Mouse (Mus musculus) liver, embryonic 14.5 days (tissue): Measurements from ENCODE around the gene Gm1113. TPM values are rescaled to one million over a fixed set of nuclear protein-coding genes. Genes with fewer than 3 reads are reported as not detected.
A peak's percentile ranks its signal among the peaks of the same experiment; 100 is the strongest.

Experiments used
- ATAC-seq: fragments of 200-750 bp; cut with Nextera tagmentation; 2 replicates; pipeline ENCODE4 v1.8.0; 2017; ENCODE audit warnings: moderate number of reproducible peaks, mild to moderate bottlenecking, moderate library complexity; ENCODE audit not compliant: insufficient read depth
- DNase-seq, 3 experiments: peaks; one replicate each; pipeline ENCODE4 v3.0.0-alpha.2; 2012 to 2013; ENCODE audit warnings: low read depth in 3 of 3, low spot score in 3 of 3
- H3K27ac ChIP-seq: fragments of 300-500 bp; sonication (generic); 2 replicates; pipeline ENCODE4 v1.5.1; 2014; ENCODE audit warnings: moderate library complexity, mild to moderate bottlenecking, control low read depth, inconsistent platforms
- H3K27me3 ChIP-seq: fragments of 300-500 bp; sonication (generic); 2 replicates; pipeline ENCODE4 v1.6.1; 2014; ENCODE audit warnings: mild to moderate bottlenecking, low read length, moderate library complexity; ENCODE audit not compliant: control insufficient read depth, insufficient read depth
- H3K36me3 ChIP-seq: fragments of 300-500 bp; sonication (generic); replicated peaks from 2 replicates; pipeline ENCODE4 v1.6.1; 2014; ENCODE audit warnings: low read depth; ENCODE audit not compliant: control insufficient read depth, insufficient read depth
- H3K4me1 ChIP-seq, 2 experiments: fragments of 200-500 bp in 1 of 2; fragments of 300-500 bp in 1 of 2; sonication (generic) in 1 of 2; replicated peaks; 2 replicates each; pipeline ENCODE4 v1.6.1; 2012 to 2014; ENCODE audit warnings: antibody characterized with exemption in 1 of 2, inconsistent platforms in 1 of 2, low read length in 1 of 2; ENCODE audit not compliant: control insufficient read depth in 2 of 2, insufficient read depth in 2 of 2
- H3K4me2 ChIP-seq: fragments of 300-500 bp; sonication (generic); 2 replicates; pipeline ENCODE4 v1.6.1; 2014; ENCODE audit warnings: low read depth, mild to moderate bottlenecking, control low read depth, moderate library complexity
- H3K4me3 ChIP-seq, 2 experiments: fragments of 200-500 bp in 1 of 2; fragments of 300-500 bp in 1 of 2; sonication (generic) in 1 of 2; 2 replicates each; pipeline ENCODE4 v1.5.1; 2012 to 2014; ENCODE audit warnings: low read depth in 2 of 2, low read length in 2 of 2, mild to moderate bottlenecking in 2 of 2, control low read depth in 1 of 2, inconsistent platforms in 1 of 2, moderate library complexity in 1 of 2; ENCODE audit not compliant: insufficient read depth in 1 of 2
- H3K9ac ChIP-seq: fragments of 300-500 bp; sonication (generic); replicated peaks from 2 replicates; pipeline ENCODE4 v1.6.1; 2014; ENCODE audit warnings: mild to moderate bottlenecking, control low read depth, moderate library complexity
- H3K9me3 ChIP-seq: fragments of 300-500 bp; sonication (generic); 2 replicates; pipeline ENCODE4 v1.6.1; 2016; ENCODE audit warnings: low read length, mixed read lengths; ENCODE audit not compliant: control insufficient read depth
- CTCF ChIP-seq: IDR thresholded peaks from 2 replicates; pipeline ENCODE4 v1.5.1; 2016; ENCODE audit warnings: antibody characterized with exemption, low read depth, control low read depth
- EP300 ChIP-seq: IDR thresholded peaks from 2 replicates; pipeline ENCODE4 v1.6.1; 2016; ENCODE audit warnings: antibody characterized with exemption, low read depth
- WGBS: fragments of 180-500 bp; shearing (Covaris S2); extraction: QIAGEN DNeasy Blood & Tissue Kit; methylation state at CpG from one replicate; pipeline ENCODE4 v1.1.7; 2014; ENCODE audit not compliant: insufficient replicate concordance; 5-methylcytosine and 5-hydroxymethylcytosine counted together
- polyA plus RNA-seq, 2 experiments: library from polyadenylated mRNA; depleted of rRNA in 1 of 2; stranded (reverse) in 1 of 2; unstranded in 1 of 2; fragments of >200 nt; fragmentation: Nextera tagmentation in 1 of 2; extraction: Ambion mirVana in 1 of 2; gene quantifications; 2 replicates each; pipeline versions ENCODE4 v1.2.1 to v1.2.3; 2012 to 2014

The Gm1113 gene
- polyA plus RNA-seq (2012; rRNA removed) = not detected in 2 replicates
- not detected in 2 replicates for polyA plus RNA-seq (2014; fragmentation: Nextera tagmentation; extraction: Ambion mirVana)

GRCm38 (mm10) chr9:35518169-35518568 is at the start of gene Gm1113:
TSS of gene Gm1113 (minus strand) at chr9:35518269.
- H3K36me3 ChIP-seq = no peaks in the 10 kb centered on the region
- no peak within 1 kb of the TSS for H3K4me2 ChIP-seq
- no peak within 1 kb of the TSS for H3K27ac ChIP-seq
- no peak within 1 kb of the TSS for H3K9ac ChIP-seq
- no peaks in the 10 kb centered on the region for H3K4me1 ChIP-seq
- no peaks in the 10 kb centered on the region for H3K27me3 ChIP-seq
- no peak for TF ChIP-seq EP300
- no peak for TF ChIP-seq CTCF
- WGBS = 40% methylated on average over 3 of the region's 3 CpGs
- no peaks in the 10 kb centered on the region for H3K9me3 ChIP-seq
- ATAC-seq = no peak
- DNase-seq = no peak
- no peak within 1 kb of the TSS for H3K4me3 ChIP-seq

GRCm38 (mm10) chr9:35564536-35565240 is 46.6 kb upstream of the Gm1113 start:
- no peaks in the 10 kb centered on the region for H3K9me3 ChIP-seq
- no peak overlapping the region for H3K4me2 ChIP-seq
- peaks cover 0 to 5% of the 10 kb centered on the region in 2 experiments; a peak in 3 of 4 replicates for H3K4me1 ChIP-seq
- no peak overlapping the region for H3K9ac ChIP-seq
- H3K36me3 ChIP-seq = peaks cover 45% of the 10 kb centered on the region
- DNase-seq = no peak
- WGBS = 74% methylated on average over 5 of the region's 5 CpGs
- ATAC-seq = no peak
- no peak overlapping the region for H3K4me3 ChIP-seq
- no peak overlapping the region for H3K27ac ChIP-seq
- no peak for TF ChIP-seq CTCF
- no peak for TF ChIP-seq EP300
- no peaks in the 10 kb centered on the region for H3K27me3 ChIP-seq

GRCm38 (mm10) chr9:35561583-35561982 is 43.5 kb upstream of the Gm1113 start:
- DNase-seq = no peak
- no peak for ATAC-seq
- no peak overlapping the region for H3K27ac ChIP-seq
- peaks cover 33% of the 10 kb centered on the region for H3K36me3 ChIP-seq
- TF ChIP-seq EP300 (no peak), CTCF (no peak)
- H3K27me3 ChIP-seq = peaks cover 26% of the 10 kb centered on the region
- WGBS = 56% methylated on average over 6 of the region's 6 CpGs
- H3K9ac ChIP-seq = no peak overlapping the region
- H3K4me3 ChIP-seq = no peak overlapping the region
- no peak overlapping the region for H3K4me2 ChIP-seq
- no peaks in the 10 kb centered on the region for H3K9me3 ChIP-seq
- peaks cover 6 to 10% of the 10 kb centered on the region in 2 experiments for H3K4me1 ChIP-seq

- no peak overlapping the region for H3K9ac ChIP-seq
- peaks cover 31% of the 10 kb centered on the region for H3K27me3 ChIP-seq
- peaks cover 6 to 10% of the 10 kb centered on the region in 2 experiments for H3K4me1 ChIP-seq
- no peak overlapping the region for H3K27ac ChIP-seq
- H3K36me3 ChIP-seq = peaks cover 28% of the 10 kb centered on the region
- WGBS = 85% methylated on average over 11 of the region's 11 CpGs
- DNase-seq = no peak
- no peak for ATAC-seq
- no peak overlapping the region for H3K4me3 ChIP-seq
- no peak overlapping the region for H3K4me2 ChIP-seq
- no peaks in the 10 kb centered on the region for H3K9me3 ChIP-seq
- TF ChIP-seq CTCF = no peak
Measured at GRCm38 (mm10) chr9:35561076-35561475, 43.0 kb upstream of the Gm1113 start.

GRCm38 (mm10) chr9:35559009-35559890 is 41.2 kb upstream of the Gm1113 start:
- H3K27ac ChIP-seq = no peak overlapping the region

More at GRCm38 (mm10) chr9:35559009-35559890, 41.2 kb upstream of the Gm1113 start:
- peak overlapping the region; percentile 56 for H3K9ac ChIP-seq
- H3K36me3 ChIP-seq = peaks cover 14% of the 10 kb centered on the region
- no peaks in the 10 kb centered on the region for H3K9me3 ChIP-seq
- H3K4me1 ChIP-seq = peaks cover 6 to 10% of the 10 kb centered on the region in 2 experiments
- TF ChIP-seq CTCF (no peak), EP300 (no peak)
- 1% methylated on average over 31 of the region's 31 CpGs for WGBS
- ATAC-seq (peak; percentile 76), DNase-seq (peak; percentile 54 to 60 (median 54))
- H3K4me3 ChIP-seq = peak overlapping the region; percentile 70 to 86
- H3K27me3 ChIP-seq = peaks cover 34% of the 10 kb centered on the region
- peak overlapping the region; percentile 69 for H3K4me2 ChIP-seq
